9 mouse cellular contexts compared by ENCODE assay signal in genomic region chr7:112865739-112866138, GRCm38 (mm10).
DNase-seq lines count a peak whose midpoint lies in the region; ATAC-seq and TF ChIP-seq lines count a peak whose summit lies in the region.
"Had no signal": no experiment of that assay in that cellular context is flagged by ENCODE, and none has a peak within 500 bp of the region (broad histone marks: within the 10 kb centered on the region; RNA-seq: fewer than 3 reads in every experiment).

No protein-coding gene starts in this region.

- peaks cover 25% of the 10 kb centered on the region for H3K27me3 ChIP-seq in liver, embryonic 12.5 days (replicated peaks)
- no peaks in the 10 kb centered on the region for H3K27me3 ChIP-seq in midbrain, postnatal 0 days (ENCODE audit: insufficient read depth, low read length)
- H3K27me3 ChIP-seq: embryonic facial prominence, embryonic 13.5 days had no signal

- DNase-seq in liver (peak; percentile 35), NIH3T3 (ENCODE audit: low read depth) (peak; percentile 84)
- peak; percentile 77 to 83 for DNase-seq in cerebellum, postnatal 14 days
- DNase-seq in gastrocnemius, postnatal 25 days: peak; percentile 53
- DNase-seq in layer of hippocampus, adult 9-11 months: peak; percentile 64
- peak; percentile 62 for DNase-seq in midbrain, postnatal 0 days (ENCODE audit: low spot score)
- no peak for DNase-seq in natural killer cell, adult 2 months (ENCODE audit: low spot score in 2 of 2)

- ATAC-seq in liver, embryonic 12.5 days: no peak
- ATAC-seq in midbrain, postnatal 0 days (ENCODE audit: low FRiP score): no peak

- H3K9ac ChIP-seq in liver, embryonic 12.5 days: no peak overlapping the region
- H3K9ac ChIP-seq in midbrain, postnatal 0 days (replicated peaks; ENCODE audit: low read length, poor library complexity, severe bottlenecking): no peak overlapping the region
- H3K9ac ChIP-seq: embryonic facial prominence, embryonic 13.5 days had no signal

- TF ChIP-seq CTCF in midbrain, postnatal 0 days (IDR thresholded peaks at IDR 0.05): peak; percentile 83

- no peaks in the 10 kb centered on the region for H3K9me3 ChIP-seq in liver, embryonic 12.5 days (replicated peaks)
- no peaks in the 10 kb centered on the region for H3K9me3 ChIP-seq in midbrain, postnatal 0 days (ENCODE audit: low read length)
- H3K9me3 ChIP-seq: embryonic facial prominence, embryonic 13.5 days had no signal

- WGBS in liver, embryonic 12.5 days (ENCODE audit: insufficient replicate concordance): 0% methylated on average over 2 of the region's 2 CpGs
- WGBS in midbrain, postnatal 0 days: 13% methylated on average over 2 of the region's 2 CpGs

- no peak overlapping the region for H3K4me2 ChIP-seq in liver, embryonic 12.5 days
- no peak overlapping the region for H3K4me2 ChIP-seq in midbrain, postnatal 0 days (ENCODE audit: low read depth, low read length, poor library complexity, severe bottlenecking)
- H3K4me2 ChIP-seq: embryonic facial prominence, embryonic 13.5 days had no signal

- no peak overlapping the region for H3K27ac ChIP-seq in liver, embryonic 12.5 days
- H3K27ac ChIP-seq in midbrain, postnatal 0 days (ENCODE audit: low read depth, low read length): no peak overlapping the region
- H3K27ac ChIP-seq: embryonic facial prominence, embryonic 13.5 days had no signal

- no peak overlapping the region for H3K4me3 ChIP-seq in liver, embryonic 12.5 days
- no peak overlapping the region for H3K4me3 ChIP-seq in midbrain, postnatal 0 days (ENCODE audit: low read depth, low read length)
- H3K4me3 ChIP-seq: embryonic facial prominence, embryonic 13.5 days had no signal

- H3K36me3 ChIP-seq in liver, embryonic 12.5 days: peaks cover 13% of the 10 kb centered on the region
- peaks cover 6% of the 10 kb centered on the region; the same call in 1 of the 2 replicates for H3K36me3 ChIP-seq in midbrain, postnatal 0 days (ENCODE audit: insufficient read depth, low read length)

- H3K4me1 ChIP-seq in liver, embryonic 12.5 days: no peaks in the 10 kb centered on the region
- H3K4me1 ChIP-seq in midbrain, postnatal 0 days (ENCODE audit: insufficient read depth, low read length): no peaks in the 10 kb centered on the region

Comparison
In these comparisons a context has a peak if more than half of its experiments do, and no peak if none do; other contexts are left out.
1. DNase-seq: peak in liver (single experiment), NIH3T3 (single experiment), cerebellum, postnatal 14 days (2 of 2), gastrocnemius, postnatal 25 days (single experiment), layer of hippocampus, adult 9-11 months (single experiment) and midbrain, postnatal 0 days (single experiment); none in natural killer cell, adult 2 months (0 of 2).